Mouse (Mus musculus) CD4-positive, CD25-positive, alpha-beta regulatory T cell (primary cell): ENCODE data around the gene Phc2. TPM values are rescaled to one million over a fixed set of nuclear protein-coding genes. Genes with fewer than 3 reads are reported as not detected.

Experiments used
- polyA plus RNA-seq: library from polyadenylated mRNA; unstranded; fragments of 100-300 nt; shearing (Covaris generic); gene quantifications from one replicate; pipeline ENCODE4 v1.2.1, GENCODE M21; 2017

Phc2 gene
- 131 TPM for polyA plus RNA-seq

DNA sequence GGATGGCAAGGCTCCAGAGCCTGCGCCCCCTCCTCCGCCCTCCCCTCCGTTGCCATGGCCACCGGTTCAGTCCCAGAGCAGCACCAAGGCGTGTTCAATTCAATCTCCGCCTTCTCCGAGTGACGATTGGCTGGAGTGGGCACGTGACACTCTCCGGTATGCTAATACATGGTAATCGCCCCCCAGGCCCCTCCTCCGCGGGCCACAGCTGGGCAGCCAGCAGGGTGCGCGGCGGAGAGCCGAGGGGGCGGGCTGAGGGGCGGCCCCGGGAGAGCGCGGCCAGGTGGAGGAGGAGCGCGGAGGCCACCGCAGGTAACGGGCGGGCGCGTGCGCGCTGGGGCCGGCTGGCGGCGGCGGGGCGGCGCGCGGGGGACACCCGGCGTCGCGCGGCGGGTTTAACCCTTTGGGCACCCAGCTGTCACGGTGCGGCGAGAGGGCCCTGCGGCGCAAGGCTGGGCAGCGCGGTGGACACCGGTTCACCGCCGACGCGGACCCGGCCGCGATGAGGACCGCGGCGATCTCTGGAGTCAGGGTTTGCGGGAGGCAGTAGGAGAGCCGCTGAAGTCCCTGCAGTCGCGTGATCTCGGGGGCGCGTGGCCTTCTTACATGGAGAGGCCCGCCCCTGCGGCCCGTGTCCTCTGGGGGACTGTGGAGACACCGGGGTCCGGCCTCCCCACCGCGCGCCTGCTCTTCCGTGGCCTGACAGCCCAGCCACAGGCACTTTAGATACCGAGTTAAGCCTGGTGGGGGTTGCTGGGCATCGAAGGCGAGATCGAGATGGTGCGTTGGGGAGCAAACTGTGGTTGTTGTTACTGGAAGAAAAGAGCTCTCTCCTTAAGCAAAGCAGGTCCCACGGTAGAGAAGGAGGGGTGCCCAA, at the start of gene Phc2:
Phc2 (plus strand) TSS at position 198 of the 877 bp plus-strand sequence.

DNA sequence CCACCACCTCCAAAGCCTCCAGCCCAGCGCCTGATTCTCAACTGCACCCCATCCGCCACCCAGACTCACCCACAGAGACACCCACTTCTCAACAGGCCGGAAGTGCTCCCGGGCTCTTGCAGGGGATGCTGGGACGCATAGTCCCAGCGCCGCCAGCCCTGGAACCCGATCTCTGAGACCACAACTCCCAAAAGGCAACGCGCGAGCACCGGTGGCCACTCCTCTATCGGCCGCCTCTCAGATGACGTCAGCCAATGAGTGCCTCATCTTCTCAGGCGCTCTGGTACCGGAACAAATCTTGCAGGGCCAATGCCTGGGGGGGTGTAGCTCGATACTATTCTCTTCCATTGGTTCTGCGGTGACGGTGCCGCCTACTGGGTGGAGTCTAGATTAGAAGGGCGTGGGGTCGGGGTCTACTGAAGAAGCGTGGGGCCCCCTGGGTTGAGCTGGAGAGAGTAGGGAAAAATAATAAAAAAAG, 44.5 kb upstream of the Phc2 start, which contains the start of gene Zscan20:
Zscan20 (minus strand) TSS at position 174 of the 478 bp plus-strand sequence.

DNA sequence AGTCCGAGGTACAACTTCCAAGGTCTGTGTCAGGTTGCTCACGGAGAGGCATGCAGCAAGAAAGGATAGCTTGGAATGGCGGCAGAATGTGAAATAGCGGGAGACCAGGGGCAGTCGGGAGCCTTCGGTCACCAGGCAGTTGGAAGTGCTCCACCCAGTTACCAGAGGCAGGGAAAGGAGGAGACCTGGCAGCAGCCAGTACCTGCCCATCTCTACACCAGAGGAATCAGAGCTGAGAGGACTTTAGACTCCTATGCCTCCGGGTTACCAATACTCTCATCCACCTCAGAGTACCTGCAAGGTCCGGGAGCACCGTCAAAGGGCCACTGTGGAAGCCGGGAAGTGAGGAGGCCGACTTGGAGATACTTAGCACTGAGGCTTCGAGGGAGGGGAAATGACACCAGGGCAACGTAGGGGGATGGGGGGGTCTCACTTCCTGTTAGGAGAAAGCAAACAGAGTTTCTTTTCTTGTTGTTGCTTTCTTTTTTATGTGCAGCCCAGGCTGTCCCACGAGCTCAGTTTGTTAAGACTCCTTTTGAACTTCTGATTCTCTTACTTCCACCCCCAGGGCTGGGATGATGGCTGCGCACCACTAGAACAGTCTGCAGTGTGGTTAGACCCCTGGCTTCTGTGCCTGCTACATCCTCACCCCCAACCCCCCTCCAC, 36.1 kb upstream of the Phc2 start, which contains the start of gene Tlr12:
Tlr12 (minus strand) TSS at position 374 of the 666 bp plus-strand sequence.

DNA sequence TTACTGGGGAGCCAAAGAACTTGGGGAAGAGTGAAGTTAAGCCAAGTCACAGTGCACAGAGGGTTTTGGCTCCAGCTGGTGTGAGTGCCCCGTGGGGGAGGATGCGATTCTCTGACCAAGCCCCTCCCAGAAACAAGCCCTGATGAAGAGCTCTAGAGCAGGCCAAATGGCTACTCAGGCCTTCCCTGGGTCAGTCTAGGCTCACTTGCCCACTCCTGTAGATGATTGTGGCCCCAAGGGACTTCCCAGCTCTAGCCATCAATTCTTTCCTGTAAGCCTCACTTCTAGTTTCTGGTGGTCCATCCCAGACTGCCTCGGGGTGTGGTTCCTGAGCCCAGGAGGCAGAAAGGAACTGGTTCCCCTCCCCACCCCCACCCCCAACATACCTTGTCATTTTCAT, 100.6 kb downstream of the Phc2 start, which contains the start of gene A3galt2:
A3galt2 (plus strand) TSS at position 301 of the 400 bp plus-strand sequence.

Other genes starting within 250 kb of the Phc2 start
- gene Zscan20, start 44.6 kb upstream of the Phc2 start, polyA plus RNA-seq = 11.1 TPM
- gene Tlr12, start 36.1 kb upstream of the Phc2 start, polyA plus RNA-seq = 4.2 TPM
- 0.13 TPM for gene A3galt2, start 100.7 kb downstream of the Phc2 start, polyA plus RNA-seq
- gene Zfp362, start 151.3 kb downstream of the Phc2 start, polyA plus RNA-seq = 34.7 TPM
- gene Trim62, start 228.9 kb downstream of the Phc2 start, polyA plus RNA-seq = 12.4 TPM